Mouse (Mus musculus) limb, embryonic 14.5 days (tissue): ENCODE data around the gene Fndc3b. TPM values are rescaled to one million over a fixed set of nuclear protein-coding genes. Genes with fewer than 3 reads are reported as not detected.

Experiments
- ATAC-seq: fragments of 200-750 bp; cut with Nextera tagmentation; 2 replicates; pipeline ENCODE4 v1.8.0; 2017; ENCODE audit warnings: low read depth, moderate number of reproducible peaks, moderate TSS enrichment; ENCODE audit not compliant: low FRiP score
- DNase-seq: peaks from one replicate; pipeline ENCODE4 v3.0.0-alpha.2; 2015; ENCODE audit warnings: low spot score
- H3K27ac ChIP-seq: fragments of 300-500 bp; sonication (generic); replicated peaks from 2 replicates; pipeline ENCODE4 v1.5.1; 2014; ENCODE audit warnings: low read depth, mild to moderate bottlenecking, low read length, moderate library complexity, mixed read lengths
- H3K27me3 ChIP-seq: fragments of 300-500 bp; sonication (generic); 2 replicates; pipeline ENCODE4 v1.6.1; 2014; ENCODE audit warnings: low read length, mixed read lengths; ENCODE audit not compliant: control insufficient read depth, insufficient read depth
- H3K36me3 ChIP-seq: fragments of 300-500 bp; sonication (generic); 2 replicates; pipeline ENCODE4 v1.6.1; 2014; ENCODE audit warnings: mild to moderate bottlenecking, low read length, moderate library complexity, mixed read lengths; ENCODE audit not compliant: control insufficient read depth, insufficient read depth
- H3K4me1 ChIP-seq: fragments of 300-500 bp; sonication (generic); 2 replicates; pipeline ENCODE4 v1.6.1; 2014; ENCODE audit warnings: antibody characterized with exemption, low read length, mixed read lengths; ENCODE audit not compliant: control insufficient read depth, insufficient read depth
- H3K4me2 ChIP-seq: fragments of 300-500 bp; sonication (generic); replicated peaks from 2 replicates; pipeline ENCODE4 v1.6.1; 2014; ENCODE audit warnings: low read depth, mild to moderate bottlenecking, low read length, moderate library complexity; ENCODE audit not compliant: severe bottlenecking
- H3K4me3 ChIP-seq: fragments of 300-500 bp; sonication (generic); replicated peaks from 2 replicates; pipeline ENCODE4 v1.5.1; 2014; ENCODE audit warnings: low read length
- H3K9ac ChIP-seq: fragments of 300-500 bp; sonication (generic); 2 replicates; pipeline ENCODE4 v1.6.1; 2014; ENCODE audit warnings: mild to moderate bottlenecking, low read depth, low read length, moderate library complexity; ENCODE audit not compliant: severe bottlenecking
- H3K9me3 ChIP-seq: fragments of 300-500 bp; sonication (generic); 2 replicates; pipeline ENCODE4 v1.6.1; 2016; ENCODE audit warnings: low read length; ENCODE audit not compliant: control insufficient read depth
- POLR2A ChIP-seq: fragments of 200-500 bp; IDR thresholded peaks from 2 replicates; pipeline ENCODE4 v1.8.0; 2012; ENCODE audit warnings: inconsistent platforms, mild to moderate bottlenecking, moderate library complexity, borderline replicate concordance; ENCODE audit not compliant: insufficient read depth, insufficient read length; ENCODE audit errors: extremely low read depth
- WGBS: fragments of 180-500 bp; shearing (Covaris S2); extraction: QIAGEN DNeasy Blood & Tissue Kit; methylation state at CpG from one replicate; pipeline ENCODE4 v1.1.7; 2014; 5-methylcytosine and 5-hydroxymethylcytosine counted together
- polyA plus RNA-seq, 2 experiments: library from polyadenylated mRNA; depleted of rRNA in 1 of 2; stranded (reverse) in 1 of 2; unstranded in 1 of 2; fragments of >200 nt; fragmentation: Nextera tagmentation in 1 of 2; extraction: Ambion mirVana in 1 of 2; gene quantifications; 2 replicates each; pipeline versions ENCODE4 v1.2.1 to v1.2.3; 2012 to 2014

The Fndc3b gene
- polyA plus RNA-seq, 2 experiments, result 39.6 to 41.3 TPM

DNA sequence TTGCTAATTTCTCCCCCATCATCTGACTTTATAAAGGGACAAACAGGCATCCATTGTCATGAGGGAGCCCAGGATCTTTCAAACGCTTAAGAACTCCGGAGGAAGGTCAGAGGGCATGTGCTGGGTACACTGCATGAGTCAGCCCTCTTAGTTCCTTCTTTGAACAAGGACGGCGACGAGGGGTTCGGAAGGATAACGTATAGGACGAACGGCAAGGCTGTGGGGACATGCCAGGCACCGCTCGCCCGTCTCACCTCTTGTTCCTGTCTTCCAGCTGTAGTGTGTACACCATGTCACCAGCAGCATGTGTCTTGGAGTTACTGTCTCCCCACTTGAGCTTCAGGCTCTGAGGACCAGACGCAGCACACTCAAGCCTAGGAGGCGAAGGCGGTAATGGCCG, 271.4 kb downstream of the Fndc3b start:
- Histone ChIP-seq H3K4me1 (no peaks in the 10 kb centered on the region), H3K4me2 (no peak overlapping the region), H3K36me3 (peaks cover 46% of the 10 kb centered on the region), H3K4me3 (no peak overlapping the region), H3K9me3 (no peaks in the 10 kb centered on the region), H3K9ac (no peak overlapping the region), H3K27me3 (no peaks in the 10 kb centered on the region), H3K27ac (no peak overlapping the region)
- 88% methylated on average over 16 of the region's 16 CpGs for WGBS
- TF ChIP-seq POLR2A, result no peak
- ATAC-seq, result no peak
- DNase-seq, result no peak

GRCm38 (mm10) chr3:27435096-27435620, 275.9 kb downstream of the Fndc3b start:
- peaks cover 2% of the 10 kb centered on the region; the same call in 1 of the 2 replicates for H3K4me1 ChIP-seq
- WGBS, result 48% methylated on average over 6 of the region's 6 CpGs
- no peak for TF ChIP-seq POLR2A
- no peak overlapping the region for H3K4me3 ChIP-seq
- peaks cover 51% of the 10 kb centered on the region for H3K36me3 ChIP-seq
- no peaks in the 10 kb centered on the region for H3K27me3 ChIP-seq
- no peak overlapping the region for H3K4me2 ChIP-seq
- H3K27ac ChIP-seq, result no peak overlapping the region
- no peak overlapping the region for H3K9ac ChIP-seq
- ATAC-seq (no peak; the same call in 1 of the 2 replicates), DNase-seq (no peak)
- no peaks in the 10 kb centered on the region for H3K9me3 ChIP-seq

- ATAC-seq, result no peak
- WGBS, result 82% methylated on average over 3 of the region's 3 CpGs
- Histone ChIP-seq H3K27ac (no peak overlapping the region), H3K4me2 (no peak overlapping the region), H3K36me3 (peaks cover 43% of the 10 kb centered on the region), H3K4me1 (peaks cover 2% of the 10 kb centered on the region; the same call in 1 of the 2 replicates), H3K27me3 (no peaks in the 10 kb centered on the region), H3K4me3 (no peak overlapping the region), H3K9me3 (no peaks in the 10 kb centered on the region), H3K9ac (no peak overlapping the region)
- DNase-seq, result no peak
- no peak for TF ChIP-seq POLR2A
Observed at GRCm38 (mm10) chr3:27432981-27433380, 278.1 kb downstream of the Fndc3b start.

DNA sequence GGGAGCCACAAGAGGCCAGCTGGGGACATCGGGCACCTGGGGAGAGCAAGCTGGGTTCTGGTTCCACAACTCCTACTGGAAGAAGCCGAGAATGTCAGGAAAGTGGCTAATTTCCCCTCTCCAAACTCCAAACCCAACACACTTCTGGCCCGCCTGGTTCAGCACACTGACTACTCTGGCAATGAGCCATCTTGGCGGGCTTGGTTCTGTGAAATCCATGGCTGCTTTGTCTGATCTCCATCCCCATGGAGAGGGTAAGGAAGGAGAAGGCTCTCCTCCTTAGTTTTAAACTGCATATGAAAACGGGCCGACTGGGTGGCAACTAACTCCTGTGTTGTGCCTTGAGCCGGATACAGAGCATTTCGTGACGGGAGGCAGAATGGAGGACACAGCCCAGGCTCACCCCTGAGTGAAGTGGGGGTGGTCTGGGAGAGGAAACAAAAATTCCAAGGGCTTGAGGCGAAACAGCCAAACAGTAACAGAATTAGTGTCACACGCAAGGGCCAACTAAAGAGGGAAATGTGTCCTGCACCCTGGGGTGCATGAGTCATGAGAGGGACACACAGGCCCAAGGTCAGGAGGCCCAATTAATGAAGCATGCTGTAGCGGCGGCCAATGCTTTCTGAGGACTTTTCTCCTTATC, 280.4 kb downstream of the Fndc3b start:
- H3K4me3 ChIP-seq, result no peak overlapping the region
- no peak overlapping the region for H3K4me2 ChIP-seq
- H3K27me3 ChIP-seq, result no peaks in the 10 kb centered on the region
- TF ChIP-seq POLR2A, result no peak
- 75% methylated on average over 13 of the region's 13 CpGs for WGBS
- peaks cover 48% of the 10 kb centered on the region for H3K36me3 ChIP-seq
- no peak overlapping the region for H3K27ac ChIP-seq
- peak; percentile 13 for DNase-seq
- no peak overlapping the region for H3K9ac ChIP-seq
- no peaks in the 10 kb centered on the region for H3K9me3 ChIP-seq
- peaks cover 2% of the 10 kb centered on the region; the same call in 1 of the 2 replicates for H3K4me1 ChIP-seq
- ATAC-seq, result no peak

GRCm38 (mm10) chr3:27427406-27427805, 283.7 kb downstream of the Fndc3b start:
- Histone ChIP-seq H3K27ac (no peak overlapping the region), H3K36me3 (peaks cover 68% of the 10 kb centered on the region)

More at GRCm38 (mm10) chr3:27427406-27427805, 283.7 kb downstream of the Fndc3b start:
- WGBS, result 83% methylated on average over 6 of the region's 6 CpGs
- no peak overlapping the region for H3K4me2 ChIP-seq
- H3K4me3 ChIP-seq, result no peak overlapping the region
- no peaks in the 10 kb centered on the region for H3K9me3 ChIP-seq
- DNase-seq (no peak), ATAC-seq (no peak)
- H3K4me1 ChIP-seq, result peaks cover 2% of the 10 kb centered on the region; the same call in 1 of the 2 replicates
- no peak overlapping the region for H3K9ac ChIP-seq
- no peak for TF ChIP-seq POLR2A
- no peaks in the 10 kb centered on the region for H3K27me3 ChIP-seq
